Mouse (Mus musculus) CD4-positive, CD25-positive, alpha-beta regulatory T cell, adult 2 months (primary cell): Measurements from ENCODE around the gene Gjd3.
A peak's percentile ranks its signal among the peaks of the same experiment; 100 is the strongest.

Experiments
- DNase-seq: peaks from one replicate; pipeline ENCODE4 v3.0.0-alpha.2; 2012; ENCODE audit warnings: low read depth, low spot score

Gjd3 gene

GRCm38 (mm10) chr11:98963191-98964021 lies 19.4 kb downstream of the Gjd3 start:
- DNase-seq, result peak; percentile 76

GRCm38 (mm10) chr11:98962421-98963095 lies 20.3 kb downstream of the Gjd3 start:
- DNase-seq, result no peak

GRCm38 (mm10) chr11:98961766-98962165 lies 21.1 kb downstream of the Gjd3 start:
- peak; percentile 74 for DNase-seq

- DNase-seq, result peak; percentile 42
These were observed 21.7 kb downstream of the Gjd3 start for GRCm38 (mm10) chr11:98961051-98961592.

GRCm38 (mm10) chr11:98960313-98960906 lies 22.4 kb downstream of the Gjd3 start:
- peak; percentile 77 for DNase-seq

- peak; percentile 94 for DNase-seq
These were observed 23.1 kb downstream of the Gjd3 start for GRCm38 (mm10) chr11:98959437-98960312.

GRCm38 (mm10) chr11:98956340-98956739 lies 26.5 kb downstream of the Gjd3 start:
- DNase-seq, result no peak

- peak; percentile 49 for DNase-seq
These were observed 27.0 kb downstream of the Gjd3 start for GRCm38 (mm10) chr11:98955707-98956235.

GRCm38 (mm10) chr11:98954801-98955706 lies 27.8 kb downstream of the Gjd3 start:
- no peak for DNase-seq

- peak; percentile 77 for DNase-seq
These were observed 28.4 kb downstream of the Gjd3 start for GRCm38 (mm10) chr11:98954373-98954772.

GRCm38 (mm10) chr11:98953835-98954320 lies 28.9 kb downstream of the Gjd3 start:
- DNase-seq, result no peak

GRCm38 (mm10) chr11:98953361-98953760 lies 29.5 kb downstream of the Gjd3 start:
- no peak for DNase-seq

GRCm38 (mm10) chr11:98952736-98953135 lies 30.1 kb downstream of the Gjd3 start:
- DNase-seq, result peak; percentile 46

GRCm38 (mm10) chr11:98952111-98952510 lies 30.7 kb downstream of the Gjd3 start:
- DNase-seq, result no peak

- DNase-seq, result no peak
These were observed 31.6 kb downstream of the Gjd3 start for GRCm38 (mm10) chr11:98951026-98951906.

GRCm38 (mm10) chr11:98950484-98950883 lies 32.3 kb downstream of the Gjd3 start:
- DNase-seq, result no peak

- DNase-seq, result no peak
These were observed 32.8 kb downstream of the Gjd3 start for GRCm38 (mm10) chr11:98949958-98950460.

GRCm38 (mm10) chr11:98949242-98949957 lies 33.4 kb downstream of the Gjd3 start:
- no peak for DNase-seq
